Mouse (Mus musculus): Measurements from ENCODE around the gene Comt.
A peak's percentile ranks its signal among the peaks of the same experiment; 100 is the strongest.

The Comt gene

DNA sequence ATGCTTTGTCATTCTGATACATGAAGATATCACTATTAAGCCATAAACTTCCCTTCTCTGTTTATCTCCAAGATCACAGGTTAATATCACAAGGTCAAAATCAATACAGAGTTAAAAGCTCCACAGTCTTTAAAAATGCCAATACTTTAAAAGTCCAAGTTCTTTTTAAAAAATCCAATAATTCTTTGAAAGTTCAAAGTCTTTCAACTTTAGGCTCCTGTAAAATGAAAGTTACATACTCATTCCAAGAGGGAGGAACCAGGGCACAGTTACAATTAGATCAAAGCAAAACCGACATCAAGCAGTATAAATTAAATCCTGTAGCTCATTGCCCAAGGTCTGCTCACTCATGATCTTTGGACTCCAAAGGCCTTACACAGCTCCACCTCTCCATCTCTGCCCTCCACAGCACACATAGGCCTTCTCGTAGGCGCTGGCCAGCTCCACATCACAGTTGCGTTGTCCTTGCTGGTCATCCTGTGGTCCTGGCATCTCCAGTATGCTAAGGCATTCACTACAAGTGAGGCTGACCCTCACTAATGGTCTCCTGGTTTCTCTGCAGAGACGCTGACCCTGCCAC is 6.8 kb upstream of the Comt start:
- no peak for DNase-seq (ENCODE audit: low spot score)

DNA sequence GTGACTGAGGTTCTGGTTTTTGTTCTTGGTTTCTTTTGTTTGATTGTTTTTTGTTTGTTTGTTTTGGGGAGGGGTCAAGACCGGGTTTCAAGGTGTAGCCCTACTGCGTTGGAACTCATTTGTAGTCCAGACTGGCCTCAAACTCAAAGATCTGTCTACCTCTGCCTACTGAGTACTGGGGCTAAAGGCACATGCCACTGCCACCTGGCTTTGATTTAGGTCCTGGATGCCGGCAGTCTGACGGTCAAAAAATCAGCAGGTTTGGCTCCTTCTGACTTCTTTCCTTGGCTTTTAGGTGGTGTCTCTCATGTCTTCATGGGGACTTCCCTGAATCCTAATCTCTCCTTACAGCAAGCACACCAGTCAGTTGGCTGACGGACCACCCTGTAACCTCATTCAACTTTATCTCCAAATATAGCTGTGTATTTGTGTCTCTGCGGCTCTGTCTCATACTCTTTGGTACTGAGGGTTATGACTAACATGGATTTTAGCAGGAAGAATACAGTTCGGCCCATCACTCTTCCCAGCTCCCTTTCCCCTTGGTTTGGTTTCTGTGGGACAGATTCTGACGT is 4.1 kb upstream of the Comt start:
- no peak for DNase-seq (ENCODE audit: low spot score)

DNA sequence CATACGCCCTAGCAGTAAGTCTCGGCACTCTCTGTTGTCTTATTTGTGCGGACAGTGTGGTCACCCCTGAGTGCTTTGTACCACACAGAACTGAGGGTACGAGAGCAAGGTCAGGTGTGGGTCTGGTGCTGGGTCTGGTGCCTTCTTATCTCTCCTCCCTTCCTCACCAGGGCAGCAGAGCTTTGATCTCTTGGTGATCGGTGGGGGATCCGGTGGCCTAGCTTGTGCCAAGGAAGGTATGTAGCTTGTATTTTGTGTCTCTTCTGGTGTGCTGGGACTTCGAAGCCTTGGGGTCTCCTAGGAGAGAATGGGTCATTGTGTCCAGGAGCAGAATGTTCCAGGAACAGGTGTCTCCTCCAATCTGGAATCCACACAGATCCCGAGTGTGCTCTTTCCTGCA is 3.0 kb upstream of the Comt start:
- no peak for DNase-seq (ENCODE audit: low spot score)

DNA sequence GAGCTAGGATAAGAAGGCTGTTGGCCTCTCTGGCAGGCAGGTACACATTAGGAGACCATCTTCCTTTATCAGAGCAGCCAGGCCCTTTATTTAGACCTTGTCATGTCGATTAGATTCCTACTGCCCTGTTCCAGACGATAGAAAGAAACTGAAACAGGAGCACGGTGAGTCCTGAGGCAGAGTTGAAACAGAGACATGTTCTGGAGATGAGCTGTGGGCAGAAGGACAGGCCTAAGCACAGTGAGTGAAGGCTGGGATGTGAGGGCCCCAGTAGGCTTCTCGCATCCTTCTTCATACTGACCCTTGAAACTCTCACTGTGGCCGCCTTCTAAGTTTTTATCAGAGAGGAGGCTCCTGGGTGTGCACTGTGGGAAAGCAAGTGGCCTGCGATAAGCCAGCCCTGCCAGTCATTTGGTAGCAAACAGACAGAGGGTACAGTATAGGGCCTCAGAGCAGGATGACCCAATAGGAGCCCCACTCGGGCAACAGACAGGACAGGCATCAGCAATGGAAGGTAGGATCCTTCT is 1.9 kb upstream of the Comt start:
- no peak for DNase-seq (ENCODE audit: low spot score)

- no peak for DNase-seq (ENCODE audit: low spot score)
Measured at GRCm38 (mm10) chr16:18428011-18428515, 1.4 kb upstream of the Comt start.

- peak; percentile 78 for DNase-seq (ENCODE audit: low spot score)
Measured at GRCm38 (mm10) chr16:18426215-18426791, 349 bp downstream of the Comt start, which contains the start of gene Txnrd2. Txnrd2 (plus strand) TSS chr16:18426384.

DNA sequence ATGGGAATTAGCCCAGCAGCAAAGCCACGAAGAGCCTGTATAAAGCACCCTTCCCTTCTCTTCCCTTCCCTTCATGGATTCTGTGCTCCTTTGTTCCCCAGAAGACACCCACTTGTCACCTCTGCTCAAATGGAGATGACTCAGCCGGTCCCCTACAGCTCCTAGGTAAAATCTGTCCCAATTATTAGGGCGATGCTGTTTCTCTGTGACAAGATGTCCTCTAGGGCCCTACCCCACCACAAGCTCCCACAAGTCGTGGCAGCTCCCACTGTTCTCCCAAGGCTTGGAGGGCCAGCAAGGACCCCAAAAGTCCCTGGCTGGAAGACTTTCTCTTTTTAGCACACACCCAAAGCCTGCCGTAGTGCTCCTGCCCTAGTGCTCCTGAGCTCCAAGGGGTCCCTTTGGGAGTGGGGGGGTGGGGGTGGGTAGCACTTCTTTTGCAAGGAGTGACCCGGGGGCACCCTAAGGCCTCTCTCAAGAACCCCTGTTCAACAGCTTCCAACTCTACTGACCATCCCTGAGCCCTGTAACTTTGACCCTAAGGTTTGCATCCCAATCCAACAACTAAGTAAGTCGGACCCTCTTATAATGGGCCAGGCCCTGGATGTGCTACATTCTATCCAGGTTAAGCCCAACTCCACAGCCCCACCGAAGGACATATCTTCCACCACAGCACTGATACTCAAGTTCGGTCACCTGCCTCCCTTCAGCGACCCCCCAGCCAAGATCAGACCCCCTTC is 1.0 kb downstream of the Comt start:
- no peak for DNase-seq (ENCODE audit: low spot score)

DNA sequence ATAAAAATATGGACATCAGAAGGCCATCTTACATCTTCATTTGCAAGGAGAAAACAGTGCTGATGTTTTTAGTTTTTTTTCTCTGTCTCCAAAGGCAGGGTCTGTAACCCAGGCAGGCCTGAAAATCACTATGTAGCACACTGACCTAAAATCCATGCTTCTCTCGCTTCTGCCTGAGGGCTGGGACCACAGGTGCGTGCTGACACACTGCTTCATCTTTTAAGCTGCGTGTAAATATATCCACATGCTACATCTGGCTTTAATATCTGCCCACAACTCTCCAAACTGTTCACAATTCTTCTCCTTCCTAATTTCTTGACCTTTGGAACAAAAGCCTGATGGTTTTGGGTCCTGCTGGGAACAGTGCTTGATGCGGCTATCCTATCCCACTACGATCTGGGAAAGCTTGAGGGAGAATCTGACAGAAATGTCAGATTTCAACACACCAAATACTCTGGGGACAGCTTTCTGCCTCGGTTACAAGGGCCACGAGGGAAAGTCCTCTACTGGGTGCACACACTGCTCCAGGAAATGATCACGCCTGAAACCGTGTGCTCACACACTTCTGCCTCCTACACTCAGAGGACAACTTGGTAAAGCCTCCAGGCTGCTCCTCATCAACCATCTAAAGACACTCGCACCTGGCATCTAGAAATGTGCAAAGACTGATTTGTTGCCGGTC is 2.1 kb downstream of the Comt start:
- no peak for DNase-seq (ENCODE audit: low spot score)

DNA sequence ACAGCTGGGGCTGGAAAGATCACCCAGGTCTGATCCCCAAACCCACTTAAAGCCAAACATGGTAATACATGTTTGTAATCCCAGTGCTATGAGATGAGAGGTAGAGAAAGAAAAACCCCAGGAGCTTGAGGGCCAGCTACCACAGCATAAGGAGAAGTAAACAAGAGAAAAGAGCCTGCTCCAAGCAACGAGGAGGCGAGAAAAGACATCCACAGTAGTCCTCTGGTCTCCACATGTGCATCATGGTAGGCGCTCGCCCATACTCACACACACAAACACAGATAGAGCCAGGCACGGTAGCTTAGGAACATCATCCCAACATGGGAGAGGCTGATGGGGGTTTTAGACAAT is 2.8 kb downstream of the Comt start:
- no peak for DNase-seq (ENCODE audit: low spot score)

- DNase-seq (ENCODE audit: low spot score): no peak
Measured at GRCm38 (mm10) chr16:18423203-18423914, 3.3 kb downstream of the Comt start.

DNA sequence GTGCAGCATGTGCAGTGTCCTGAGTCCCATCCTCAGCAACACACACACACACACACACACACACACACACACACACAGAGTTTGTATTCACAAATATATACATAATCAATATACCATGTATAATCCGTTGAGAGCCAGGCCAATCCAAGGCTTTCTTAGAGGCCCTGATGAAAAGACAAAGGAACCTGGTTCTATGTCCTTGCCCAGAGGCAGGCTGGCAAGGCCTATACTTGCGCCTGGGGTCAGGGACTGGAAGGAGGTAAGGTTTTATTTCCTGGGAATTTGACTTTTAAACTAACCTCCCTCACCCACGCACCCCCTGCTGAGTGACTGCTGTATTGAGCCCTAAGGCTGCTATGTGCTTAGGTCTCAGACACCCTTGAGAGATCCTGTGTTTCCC is 6.1 kb downstream of the Comt start:
- no peak for DNase-seq (ENCODE audit: low spot score)

DNA sequence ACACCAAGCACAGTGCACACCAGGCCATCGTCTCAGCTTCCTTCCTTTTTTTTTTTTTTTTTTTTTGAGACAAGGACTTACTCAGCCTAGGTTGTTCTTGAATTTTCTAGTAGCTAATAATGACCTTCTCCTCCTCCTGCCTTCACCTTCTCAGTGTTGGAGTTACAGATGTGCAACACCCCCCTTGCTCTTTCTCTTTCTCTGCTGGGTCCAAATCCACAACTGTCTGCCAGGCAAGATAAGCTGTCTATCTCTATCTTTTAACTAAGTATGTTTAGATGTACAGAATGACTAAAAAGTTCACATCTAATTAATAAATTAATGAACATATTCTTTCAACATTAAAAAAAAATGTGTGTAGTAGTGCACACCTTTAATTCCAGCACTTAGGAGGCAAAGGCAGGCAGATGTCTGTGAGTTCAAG is 7.0 kb downstream of the Comt start:
- no peak for DNase-seq (ENCODE audit: low spot score)

DNA sequence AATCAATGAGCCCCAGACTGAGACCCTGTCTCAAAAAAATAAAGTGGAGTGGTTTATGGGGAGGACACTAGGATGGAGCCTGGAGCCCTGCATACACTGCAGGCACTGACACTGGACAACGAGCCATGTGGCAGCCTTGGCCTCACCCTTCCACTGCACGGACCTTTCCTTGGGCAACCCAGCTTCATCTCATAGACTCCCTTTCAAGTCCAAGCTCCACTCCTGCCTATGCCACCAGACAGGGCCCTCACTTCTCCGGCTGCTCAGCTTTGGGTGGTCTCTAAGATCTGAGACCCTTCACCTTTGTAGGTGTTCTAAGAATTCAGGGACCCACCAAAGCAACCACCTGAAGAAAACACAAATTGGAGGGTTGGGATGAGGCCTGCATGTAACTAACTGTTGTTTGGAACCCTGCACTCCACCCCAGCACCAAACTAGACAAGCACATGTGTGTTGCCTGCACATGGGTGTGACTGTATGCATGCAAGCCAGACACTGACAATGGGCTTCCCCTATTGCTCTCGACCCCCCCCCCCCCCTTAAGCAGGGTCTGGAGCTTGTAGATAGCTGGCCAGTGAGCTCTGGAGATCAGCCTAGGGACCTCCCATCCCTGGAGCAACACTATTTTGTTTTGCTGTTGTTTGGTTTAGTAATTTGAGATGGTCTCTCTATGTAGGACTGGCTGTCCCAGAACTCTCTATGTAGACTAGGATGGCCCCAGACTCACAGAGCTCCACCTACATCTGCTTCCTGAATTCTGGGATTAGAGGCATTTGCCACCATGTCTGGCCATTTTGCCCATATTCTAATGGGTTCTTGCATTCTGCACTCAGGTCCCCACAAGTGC is 7.7 kb downstream of the Comt start:
- DNase-seq (ENCODE audit: low spot score): no peak

DNA sequence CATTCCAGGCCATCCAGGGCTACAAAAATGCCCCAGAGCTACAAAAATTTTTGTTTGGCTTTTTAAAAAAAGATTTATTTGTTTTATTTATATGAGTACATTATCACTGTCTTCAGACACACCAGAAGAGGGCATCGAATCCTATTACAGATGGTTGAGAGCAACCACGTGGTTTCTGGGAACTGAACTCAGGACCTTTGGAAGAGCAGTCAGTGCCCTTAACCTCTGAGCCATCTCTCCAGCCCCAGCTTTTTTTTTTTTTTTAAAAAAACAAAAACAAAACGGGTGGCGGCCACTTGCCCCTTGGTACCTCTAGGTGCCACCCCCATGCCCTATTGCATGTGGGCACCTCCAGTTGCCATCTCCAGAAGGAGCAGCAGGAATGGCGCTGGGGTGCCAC is 9.2 kb downstream of the Comt start:
- DNase-seq (ENCODE audit: low spot score): no peak

DNA sequence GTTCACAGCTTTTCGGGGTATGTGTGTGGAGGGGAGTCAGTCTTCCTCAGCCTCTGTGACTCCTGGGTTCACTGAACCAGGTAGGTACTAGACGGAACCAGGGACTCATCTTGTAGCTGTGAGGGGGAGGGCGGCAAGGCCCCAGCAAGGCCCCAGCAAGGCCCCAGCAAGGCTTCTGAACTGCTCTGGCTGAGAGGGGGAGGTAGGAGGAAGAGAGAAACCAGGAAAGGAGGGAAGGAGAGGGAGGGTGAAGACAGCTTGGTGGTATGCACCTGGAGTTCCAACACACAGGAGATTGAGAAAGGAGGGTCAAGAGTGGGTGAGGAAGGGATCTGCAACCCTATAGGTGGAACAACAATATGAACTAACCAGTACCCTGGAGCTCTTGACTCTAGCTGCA is 9.8 kb downstream of the Comt start:
- no peak for DNase-seq (ENCODE audit: low spot score)

DNA sequence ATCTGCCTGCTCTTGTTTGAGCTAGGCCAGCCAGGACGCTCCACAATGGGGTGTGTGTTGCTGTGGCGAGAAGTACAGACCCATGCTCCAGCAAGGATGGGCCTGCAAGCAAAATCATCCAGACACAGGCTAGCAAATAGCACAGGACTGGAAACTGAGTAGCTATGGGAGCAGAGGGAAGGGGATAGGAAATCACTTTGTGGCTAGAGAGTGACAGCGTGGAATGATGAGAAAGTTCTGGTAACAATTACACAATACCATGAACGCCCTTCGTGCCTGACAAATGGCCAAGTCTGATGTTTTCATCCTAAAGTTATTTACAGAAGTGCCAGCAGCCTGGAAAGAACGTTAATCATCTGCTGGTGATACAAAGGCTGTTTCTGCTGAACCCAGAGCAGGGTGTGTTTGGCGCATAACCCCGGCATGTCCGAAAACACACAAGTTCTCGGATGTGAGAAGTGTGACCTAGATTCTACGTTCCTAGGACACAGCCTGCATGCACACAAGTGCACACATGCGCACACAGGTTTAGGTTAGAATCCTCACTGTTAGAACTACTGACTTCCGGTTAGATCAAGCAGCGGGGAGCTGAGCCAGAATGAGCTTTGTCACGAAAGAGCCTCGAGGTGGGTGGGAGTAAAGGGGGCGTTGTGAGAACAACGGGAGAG is 10.4 kb downstream of the Comt start:
- DNase-seq (ENCODE audit: low spot score): peak; percentile 53

DNA sequence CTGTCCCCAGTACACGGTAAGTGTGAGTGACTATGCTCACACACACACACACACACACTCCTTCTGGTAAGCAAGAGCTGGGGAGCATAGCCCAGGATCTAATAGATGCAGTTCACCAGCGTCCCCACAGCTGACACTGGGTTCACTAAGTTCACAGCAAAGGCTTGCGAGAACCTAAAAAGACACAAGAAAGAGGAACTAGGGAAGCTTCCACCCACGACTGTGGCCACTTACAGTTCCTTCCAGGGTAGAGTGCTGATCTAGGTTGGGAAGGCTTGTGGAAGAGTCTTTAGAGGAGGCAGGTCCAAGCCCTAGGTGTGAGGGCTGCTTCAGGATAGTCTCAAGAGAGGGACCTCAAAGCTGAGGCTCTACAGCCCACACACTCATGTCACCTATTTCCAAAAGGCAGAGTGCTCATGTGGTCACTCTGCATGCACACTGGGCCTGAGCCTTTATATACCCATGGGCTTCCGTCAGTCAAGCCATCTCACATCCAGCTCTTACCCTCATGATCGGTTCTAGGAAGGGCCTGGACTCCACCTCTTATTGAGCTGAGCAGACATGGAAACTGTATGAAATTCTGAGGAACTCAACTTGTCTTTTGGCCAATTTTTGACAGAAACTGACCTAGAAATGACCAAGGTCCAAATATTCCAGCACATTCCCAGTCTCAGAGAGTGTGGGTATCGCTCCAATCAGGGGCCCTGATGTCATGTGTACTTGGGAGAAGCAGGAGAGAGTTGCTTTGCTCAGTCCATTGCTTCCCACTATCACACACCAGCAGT is 13.4 kb downstream of the Comt start:
- DNase-seq (ENCODE audit: low spot score): peak; percentile 51

DNA sequence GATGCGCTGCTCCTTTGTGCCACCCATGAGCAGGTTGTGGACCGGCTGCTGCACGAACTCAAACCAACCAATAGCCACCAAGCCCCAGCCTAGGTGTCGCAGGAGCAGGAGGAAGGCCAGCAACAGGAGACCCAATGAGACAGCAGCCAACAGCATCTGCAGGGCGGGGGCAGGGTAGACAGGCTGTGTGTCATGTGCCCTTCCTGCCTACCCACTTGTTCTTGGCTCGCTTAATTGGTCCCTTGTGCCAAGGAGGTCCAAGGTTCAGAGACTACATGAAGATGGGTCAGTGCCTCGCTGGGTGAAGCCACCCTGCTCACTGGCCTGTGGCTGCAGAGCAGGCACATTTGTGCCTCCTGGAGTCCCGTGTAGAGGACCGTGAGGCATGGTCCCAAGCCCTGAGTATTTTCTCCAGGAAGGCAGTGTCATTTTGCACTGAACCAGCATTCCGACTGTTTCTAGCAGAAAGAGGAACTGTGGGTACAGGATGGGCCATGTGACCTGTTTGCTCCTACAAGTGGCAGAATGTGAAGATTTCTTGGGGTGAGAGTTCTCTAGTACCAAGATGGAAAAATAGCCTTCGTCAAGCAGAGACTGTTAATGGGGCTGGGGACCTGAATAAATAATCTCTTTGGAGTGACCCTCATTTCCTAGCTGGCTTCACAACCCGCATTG is 14.7 kb downstream of the Comt start:
- peak; percentile 58 for DNase-seq (ENCODE audit: low spot score)
